Mouse (Mus musculus) liver, embryonic 12.5 days (tissue): ENCODE data around the gene Hdac10. TPM values are rescaled to one million over a fixed set of nuclear protein-coding genes. Genes with fewer than 3 reads are reported as not detected.

Experiments used
- ATAC-seq: fragments of 200-750 bp; cut with Nextera tagmentation; 2 replicates; pipeline ENCODE4 v1.8.0; 2017; ENCODE audit warnings: moderate number of reproducible peaks, mild to moderate bottlenecking, moderate library complexity
- H3K27ac ChIP-seq: fragments of 300-500 bp; sonication (generic); 2 replicates; pipeline ENCODE4 v1.5.1; 2016; ENCODE audit warnings: mild to moderate bottlenecking
- H3K27me3 ChIP-seq: fragments of 300-500 bp; sonication (generic); replicated peaks from 2 replicates; pipeline ENCODE4 v1.6.1; 2016; ENCODE audit warnings: mild to moderate bottlenecking, moderate library complexity
- H3K36me3 ChIP-seq: fragments of 300-500 bp; sonication (generic); 2 replicates; pipeline ENCODE4 v1.6.1; 2016; ENCODE audit warnings: mild to moderate bottlenecking, moderate library complexity
- H3K4me1 ChIP-seq: fragments of 300-500 bp; sonication (generic); 2 replicates; pipeline ENCODE4 v1.6.1; 2016
- H3K4me2 ChIP-seq: fragments of 300-500 bp; sonication (generic); 2 replicates; pipeline ENCODE4 v1.6.1; 2016; ENCODE audit warnings: mild to moderate bottlenecking, moderate library complexity
- H3K4me3 ChIP-seq: fragments of 300-500 bp; sonication (generic); 2 replicates; pipeline ENCODE4 v1.5.1; 2016; ENCODE audit warnings: mild to moderate bottlenecking, moderate library complexity
- H3K9ac ChIP-seq: fragments of 300-500 bp; sonication (generic); 2 replicates; pipeline ENCODE4 v1.6.1; 2016; ENCODE audit warnings: mild to moderate bottlenecking, moderate library complexity
- H3K9me3 ChIP-seq: fragments of 300-500 bp; sonication (generic); replicated peaks from 2 replicates; pipeline ENCODE4 v1.6.1; 2016; ENCODE audit warnings: mild to moderate bottlenecking, moderate library complexity
- WGBS: fragments of 180-500 bp; shearing (Covaris S2); methylation state at CpG from one replicate; pipeline ENCODE4 v1.1.7; 2016; ENCODE audit not compliant: insufficient replicate concordance; 5-methylcytosine and 5-hydroxymethylcytosine counted together
- polyA plus RNA-seq: library from polyadenylated mRNA; unstranded; fragments of >200 nt; fragmentation: Nextera tagmentation; extraction: Ambion mirVana; gene quantifications from 2 replicates; pipeline ENCODE4 v1.2.1, GENCODE M21; 2016

Hdac10 gene
- polyA plus RNA-seq, 1 experiment from 2014 or later = 12.8 TPM

DNA sequence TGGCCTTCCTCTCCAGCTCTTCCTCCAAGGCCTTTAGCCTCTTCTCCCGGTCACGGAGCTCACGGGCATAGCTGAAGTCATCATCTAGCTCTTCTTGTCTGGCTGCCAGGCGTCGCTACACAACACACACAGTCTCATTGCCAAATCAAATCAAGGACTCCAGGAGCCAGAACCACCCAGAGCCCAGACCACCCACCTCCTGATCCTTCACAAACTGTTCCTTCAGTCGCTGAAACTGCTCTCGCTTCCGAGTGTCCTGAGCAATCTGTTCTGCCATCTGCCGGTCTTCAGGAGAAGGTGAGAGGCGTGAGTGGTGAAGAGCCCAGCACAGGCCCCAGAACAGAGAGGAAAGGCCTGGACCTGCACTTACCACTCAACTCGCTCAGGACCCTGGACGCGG lies 22.4 kb downstream of the Hdac10 start:
- Histone ChIP-seq H3K36me3 (peaks cover 100% of the 10 kb centered on the region), H3K4me2 (no peak overlapping the region), H3K27me3 (no peaks in the 10 kb centered on the region), H3K27ac (no peak overlapping the region), H3K9ac (no peak overlapping the region), H3K9me3 (no peaks in the 10 kb centered on the region), H3K4me3 (no peak overlapping the region), H3K4me1 (no peaks in the 10 kb centered on the region)
- 88% methylated on average over 13 of the region's 13 CpGs for WGBS
- ATAC-seq = no peak

DNA sequence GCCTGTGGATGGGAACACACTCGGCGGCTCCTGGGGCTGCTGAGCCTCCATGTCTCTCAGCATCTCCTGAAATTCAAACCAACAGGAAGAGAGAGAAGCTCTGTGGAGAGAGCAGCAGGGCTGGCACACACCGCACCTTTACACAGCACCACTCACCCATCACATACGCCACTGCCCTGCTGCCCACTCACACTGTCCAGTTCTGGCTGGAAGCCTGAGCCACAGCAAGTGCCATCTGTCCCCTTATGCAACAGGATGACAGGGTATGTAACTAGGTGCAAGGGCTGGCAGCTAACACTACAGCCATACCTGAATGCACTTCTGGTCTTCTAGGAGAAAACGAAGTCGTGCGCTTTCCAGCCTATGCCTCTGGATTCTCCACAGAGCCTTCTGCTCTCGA lies 24.1 kb downstream of the Hdac10 start:
- Histone ChIP-seq H3K27me3 (no peaks in the 10 kb centered on the region), H3K36me3 (peaks cover 100% of the 10 kb centered on the region), H3K9me3 (no peaks in the 10 kb centered on the region), H3K9ac (no peak overlapping the region), H3K4me1 (no peaks in the 10 kb centered on the region), H3K27ac (no peak overlapping the region), H3K4me3 (no peak overlapping the region), H3K4me2 (no peak overlapping the region)
- no peak for ATAC-seq
- WGBS = 92% methylated on average over 8 of the region's 8 CpGs

DNA sequence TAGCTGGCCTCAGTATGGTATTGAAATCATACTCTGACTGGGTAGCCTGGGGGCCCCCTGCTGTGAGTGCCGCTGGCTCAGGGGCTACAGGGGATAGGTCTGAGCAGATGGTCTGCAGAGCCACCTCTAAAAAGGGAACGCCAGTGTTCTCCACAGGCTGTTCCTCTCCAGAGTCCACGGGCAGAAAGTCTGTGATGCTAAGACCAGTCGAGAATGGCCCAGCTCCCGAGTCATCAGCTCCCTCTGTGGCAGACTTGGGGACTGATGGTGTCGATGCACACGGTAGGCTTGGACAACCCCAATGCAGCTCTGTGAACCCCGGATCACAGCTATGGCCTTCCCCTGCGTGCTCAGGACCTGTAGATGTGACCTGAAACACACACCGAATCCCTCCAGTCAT lies 24.6 kb downstream of the Hdac10 start:
- H3K27me3 ChIP-seq = no peaks in the 10 kb centered on the region
- no peak overlapping the region for H3K9ac ChIP-seq
- 84% methylated on average over 10 of the region's 10 CpGs for WGBS
- no peak overlapping the region for H3K4me3 ChIP-seq
- no peaks in the 10 kb centered on the region for H3K4me1 ChIP-seq
- peaks cover 100% of the 10 kb centered on the region for H3K36me3 ChIP-seq
- H3K27ac ChIP-seq = no peak overlapping the region
- H3K9me3 ChIP-seq = no peaks in the 10 kb centered on the region
- no peak for ATAC-seq
- no peak overlapping the region for H3K4me2 ChIP-seq

DNA sequence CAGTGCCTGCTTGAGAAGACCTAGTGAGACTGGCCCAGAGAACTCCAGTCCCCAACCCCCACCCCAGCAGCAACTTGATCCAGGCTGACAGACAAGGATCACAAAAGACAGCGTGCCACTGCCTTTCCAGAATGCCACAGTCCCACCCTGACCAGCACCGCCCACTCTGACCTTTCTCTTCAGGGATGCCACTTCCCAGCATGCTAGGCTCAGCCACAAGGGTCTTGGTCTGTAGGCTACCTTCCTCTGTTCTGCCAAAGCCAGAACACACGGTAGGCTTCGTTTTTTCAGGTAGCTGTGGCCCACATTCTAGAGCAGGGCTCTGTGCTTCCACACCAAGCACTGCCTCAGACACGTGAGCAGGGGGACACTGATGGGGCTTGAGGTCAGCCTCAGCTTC lies 25.9 kb downstream of the Hdac10 start:
- 72% methylated on average over 5 of the region's 5 CpGs for WGBS
- Histone ChIP-seq H3K4me3 (no peak overlapping the region), H3K4me1 (no peaks in the 10 kb centered on the region), H3K9ac (no peak overlapping the region), H3K4me2 (no peak overlapping the region), H3K27ac (no peak overlapping the region), H3K36me3 (peaks cover 100% of the 10 kb centered on the region), H3K27me3 (no peaks in the 10 kb centered on the region), H3K9me3 (no peaks in the 10 kb centered on the region)
- ATAC-seq = no peak

DNA sequence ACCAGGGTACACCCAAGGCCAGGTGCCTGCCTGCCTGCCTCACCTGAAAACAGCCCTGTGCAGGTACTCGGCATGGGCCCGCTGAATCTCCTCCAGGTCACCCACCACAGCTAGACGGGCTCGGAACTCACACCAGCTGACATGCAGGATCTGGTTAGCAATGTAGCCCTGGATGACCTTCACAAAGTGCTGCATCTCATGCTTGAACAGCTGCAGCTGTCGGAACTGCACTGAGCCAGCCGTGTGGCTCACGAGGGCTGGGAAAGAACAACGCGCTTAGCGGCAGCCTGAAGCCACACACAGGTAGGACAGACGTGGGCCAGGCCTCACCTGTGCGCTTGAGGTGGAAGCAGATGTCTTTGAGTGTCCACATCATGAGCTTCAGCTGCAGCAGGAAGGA lies 27.7 kb downstream of the Hdac10 start:
- 90% methylated on average over 12 of the region's 12 CpGs for WGBS
- no peak for ATAC-seq
- no peaks in the 10 kb centered on the region for H3K9me3 ChIP-seq

DNA sequence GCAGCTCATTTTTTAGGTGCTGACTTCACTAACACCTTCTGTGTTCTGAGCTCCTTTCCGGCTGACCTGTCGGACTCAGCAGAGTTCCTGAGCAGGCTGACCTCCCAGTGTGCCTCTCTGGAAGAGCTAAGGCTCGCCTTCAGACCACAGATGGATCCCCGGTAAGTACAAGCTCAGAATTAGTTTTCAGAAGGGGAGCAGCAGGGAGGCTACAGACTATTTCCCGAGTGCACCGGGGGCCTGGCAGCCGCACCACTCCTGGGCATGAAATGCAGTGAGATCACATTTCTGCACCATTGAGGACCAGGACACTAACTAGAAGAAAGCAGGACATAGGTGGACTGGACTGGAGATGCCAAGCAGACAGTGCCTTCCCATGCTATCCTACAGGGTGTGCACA lies 29.9 kb downstream of the Hdac10 start:
- Histone ChIP-seq H3K9ac (no peak overlapping the region), H3K9me3 (no peaks in the 10 kb centered on the region), H3K36me3 (peaks cover 100% of the 10 kb centered on the region), H3K4me1 (no peaks in the 10 kb centered on the region), H3K4me2 (no peak overlapping the region), H3K27me3 (no peaks in the 10 kb centered on the region), H3K4me3 (no peak overlapping the region), H3K27ac (no peak overlapping the region)
- no peak for ATAC-seq
- WGBS = 86% methylated on average over 7 of the region's 7 CpGs

More for the DNA sequence above, 27.7 kb downstream of the Hdac10 start:
- no peak overlapping the region for H3K27ac ChIP-seq
- H3K4me2 ChIP-seq = no peak overlapping the region
- H3K9ac ChIP-seq = no peak overlapping the region
- no peaks in the 10 kb centered on the region for H3K27me3 ChIP-seq
- H3K4me1 ChIP-seq = no peaks in the 10 kb centered on the region
- H3K36me3 ChIP-seq = peaks cover 100% of the 10 kb centered on the region
- no peak overlapping the region for H3K4me3 ChIP-seq

DNA sequence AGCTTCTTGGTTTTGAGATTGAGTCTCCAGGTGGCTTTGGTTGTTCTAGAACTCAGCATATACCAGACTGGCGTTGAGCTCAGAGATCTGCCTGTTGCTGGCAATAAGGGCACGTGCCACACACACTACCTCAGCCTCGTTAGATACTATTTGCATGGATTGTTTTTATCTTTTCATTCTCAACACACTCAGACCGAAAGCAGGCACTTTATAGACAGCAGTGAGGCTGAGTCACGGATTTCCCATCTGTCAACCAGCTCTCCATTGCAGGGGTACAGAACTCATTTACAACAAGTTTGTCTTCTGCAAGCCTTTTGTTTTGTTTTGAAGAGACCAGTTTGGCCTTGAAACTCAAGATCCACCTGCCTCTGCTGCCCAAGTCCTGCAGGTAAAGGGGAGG lies 31.1 kb downstream of the Hdac10 start:
- H3K4me3 ChIP-seq = no peak overlapping the region
- no peak overlapping the region for H3K4me2 ChIP-seq
- H3K27ac ChIP-seq = no peak overlapping the region
- H3K9me3 ChIP-seq = no peaks in the 10 kb centered on the region
- ATAC-seq = no peak
- WGBS = 80% methylated on average over 5 of the region's 5 CpGs
- H3K4me1 ChIP-seq = no peaks in the 10 kb centered on the region
- peaks cover 100% of the 10 kb centered on the region for H3K36me3 ChIP-seq
- H3K27me3 ChIP-seq = no peaks in the 10 kb centered on the region
- H3K9ac ChIP-seq = no peak overlapping the region

DNA sequence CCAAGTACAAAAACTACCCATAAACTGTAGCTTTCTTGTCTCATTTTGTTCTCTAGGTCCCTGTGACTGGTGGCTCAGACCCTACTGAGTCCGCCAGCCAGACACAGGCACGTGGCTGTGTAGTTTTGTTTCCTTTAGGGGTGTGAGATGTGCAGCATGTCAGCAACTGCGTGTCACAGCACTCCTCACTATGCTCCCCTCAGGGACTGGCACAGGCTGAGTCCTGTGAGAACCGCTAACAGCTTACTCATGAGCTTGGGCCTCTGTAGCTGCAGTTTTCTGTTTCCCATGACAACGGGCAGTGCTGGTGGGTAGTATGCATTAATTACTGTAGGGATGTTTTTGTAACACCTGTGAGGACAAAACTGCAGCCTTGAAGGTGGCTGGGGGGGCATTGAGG lies 36.3 kb downstream of the Hdac10 start:
- WGBS = 78% methylated on average over 5 of the region's 5 CpGs
- Histone ChIP-seq H3K27ac (no peak overlapping the region), H3K4me2 (no peak overlapping the region), H3K27me3 (no peaks in the 10 kb centered on the region), H3K9me3 (no peaks in the 10 kb centered on the region), H3K9ac (no peak overlapping the region), H3K4me3 (no peak overlapping the region), H3K36me3 (peaks cover 53% of the 10 kb centered on the region), H3K4me1 (peaks cover 25% of the 10 kb centered on the region)
- no peak for ATAC-seq

DNA sequence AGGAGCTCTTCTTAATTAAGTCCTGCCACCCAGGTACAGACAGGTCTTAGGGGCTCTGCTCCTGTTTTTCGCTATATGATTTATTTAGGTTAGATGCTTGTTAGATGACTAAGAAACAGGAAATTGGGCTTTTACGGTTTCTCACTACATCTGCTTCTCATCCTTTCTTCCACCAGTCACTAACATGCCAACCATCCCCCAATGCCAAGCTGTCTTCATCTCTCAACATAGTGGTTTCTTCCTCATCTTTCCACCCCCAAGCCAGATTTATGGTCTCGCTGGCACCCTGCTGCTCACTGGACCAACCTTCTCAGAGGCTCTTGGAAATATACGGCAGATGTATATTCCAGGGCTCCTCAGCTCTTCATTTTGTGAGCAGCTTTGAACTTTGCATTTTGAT lies 37.8 kb downstream of the Hdac10 start:
- H3K9me3 ChIP-seq = no peaks in the 10 kb centered on the region
- peaks cover 53% of the 10 kb centered on the region for H3K36me3 ChIP-seq
- peaks cover 25% of the 10 kb centered on the region for H3K4me1 ChIP-seq
- no peak overlapping the region for H3K9ac ChIP-seq
- 83% methylated on average over 4 of the region's 4 CpGs for WGBS
- H3K27ac ChIP-seq = no peak overlapping the region
- peak overlapping the region; percentile 99; the same call in 1 of the 2 replicates for H3K4me2 ChIP-seq
- H3K27me3 ChIP-seq = no peaks in the 10 kb centered on the region
- no peak for ATAC-seq
- H3K4me3 ChIP-seq = peak overlapping the region; percentile 99; the same call in 1 of the 2 replicates

DNA sequence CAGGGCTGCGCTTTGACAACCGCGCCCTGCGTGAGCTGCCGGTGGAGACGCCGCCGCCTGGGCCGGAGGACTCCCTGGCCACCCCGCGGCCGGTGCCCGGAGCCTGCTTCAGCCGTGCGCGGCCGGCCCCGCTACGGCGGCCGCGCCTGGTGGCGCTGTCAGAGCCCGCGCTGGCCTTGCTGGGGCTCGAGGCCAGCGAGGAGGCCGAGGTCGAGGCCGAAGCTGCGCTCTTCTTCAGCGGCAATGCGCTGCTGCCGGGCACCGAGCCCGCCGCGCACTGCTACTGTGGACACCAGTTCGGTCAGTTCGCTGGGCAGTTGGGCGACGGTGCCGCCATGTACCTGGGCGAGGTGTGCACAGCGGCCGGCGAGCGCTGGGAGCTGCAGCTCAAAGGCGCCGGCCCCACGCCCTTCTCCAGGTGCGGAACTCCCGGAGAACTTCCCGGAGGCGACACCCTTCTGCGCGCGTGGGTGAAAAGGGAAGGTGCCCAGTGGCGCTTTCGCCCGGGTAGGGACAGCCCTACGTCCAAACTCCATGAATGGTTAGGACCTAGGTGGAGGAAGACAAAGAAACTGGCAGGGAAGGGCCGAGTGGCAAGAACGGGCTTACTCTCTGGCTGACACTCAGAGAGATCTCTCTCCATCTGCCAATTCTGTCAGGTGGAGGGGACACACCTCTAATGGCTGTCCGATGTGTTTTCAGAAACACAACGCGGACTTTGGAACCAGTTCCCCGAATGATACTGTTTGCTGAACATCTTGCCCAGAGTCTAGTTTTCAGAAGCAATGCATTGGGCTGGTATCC lies 39.0 kb downstream of the Hdac10 start:
- Histone ChIP-seq H3K4me2 (peak overlapping the region; percentile 99), H3K9ac (peak overlapping the region; percentile 98), H3K27me3 (no peaks in the 10 kb centered on the region), H3K4me3 (peak overlapping the region; percentile 99), H3K27ac (peak overlapping the region; percentile 83), H3K4me1 (peaks cover 25% of the 10 kb centered on the region), H3K9me3 (no peaks in the 10 kb centered on the region), H3K36me3 (peaks cover 53% of the 10 kb centered on the region)
- peak; percentile 71 for ATAC-seq
- 2% methylated on average over 67 of the region's 68 CpGs for WGBS

DNA sequence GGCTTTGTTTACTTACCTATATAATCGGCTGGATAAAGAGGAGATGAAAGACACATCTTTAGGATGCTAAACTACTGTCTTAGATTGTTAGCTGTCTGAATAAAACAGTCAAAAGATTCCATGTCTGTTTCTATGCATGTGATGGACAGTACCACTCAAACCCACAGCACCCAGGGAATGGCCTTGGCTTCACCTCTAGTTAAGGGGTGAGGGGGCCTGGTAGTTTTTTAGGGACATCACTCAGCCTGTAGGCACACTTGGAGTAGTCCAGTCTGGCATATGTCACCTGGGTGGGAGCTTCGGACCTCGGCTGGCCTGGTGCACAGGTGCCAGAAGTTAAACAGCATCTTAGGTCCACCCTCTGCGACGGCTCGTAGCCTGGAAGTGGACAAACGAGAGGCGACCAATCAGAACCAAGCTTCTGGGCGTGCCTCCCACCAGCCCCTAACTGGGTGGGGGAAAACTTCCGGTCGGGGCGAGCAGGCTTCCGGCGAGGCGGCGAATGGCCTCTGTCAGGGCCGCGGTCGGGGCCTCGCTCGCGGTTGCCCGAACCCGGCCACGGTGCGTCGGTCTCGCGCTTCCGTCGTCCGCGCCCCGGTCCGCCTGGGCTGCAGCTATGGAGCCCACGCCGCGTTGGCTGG lies 39.8 kb downstream of the Hdac10 start, which contains the start of gene Selenoo:
Gene Selenoo, plus strand, starts transcription at position 478 of the 641 bp plus-strand sequence.
- Histone ChIP-seq H3K9me3 (no peaks in the 10 kb centered on the region), H3K4me2 (peak within 1 kb of the TSS; percentile 99), H3K4me3 (peak within 1 kb of the TSS; percentile 99), H3K4me1 (peaks cover 25% of the 10 kb centered on the region), H3K9ac (peak within 1 kb of the TSS; percentile 98), H3K27ac (peak within 1 kb of the TSS; percentile 83), H3K36me3 (peaks cover 53% of the 10 kb centered on the region), H3K27me3 (no peaks in the 10 kb centered on the region)
- WGBS = 2% methylated on average over 38 of the region's 38 CpGs
- peak; percentile 94 for ATAC-seq

DNA sequence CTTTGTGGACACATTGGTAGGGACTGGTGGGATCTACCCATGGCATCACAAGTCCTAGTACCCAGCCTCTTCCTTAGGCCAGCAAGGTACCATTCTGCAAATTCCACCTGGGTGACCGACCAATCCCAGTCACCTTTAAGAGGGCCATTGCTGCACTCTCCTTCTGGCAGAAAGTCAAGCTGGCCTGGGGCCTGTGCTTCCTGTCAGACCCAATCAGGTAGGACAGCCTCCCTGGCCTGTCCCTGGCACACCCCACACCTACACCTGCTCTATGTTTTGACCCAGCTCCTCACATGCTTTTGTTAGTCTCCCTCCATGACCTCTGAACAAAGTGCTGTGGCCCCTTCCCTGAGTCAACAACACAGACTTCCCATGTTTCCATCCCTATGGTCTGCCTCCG lies 43.7 kb downstream of the Hdac10 start:
- no peaks in the 10 kb centered on the region for H3K27me3 ChIP-seq
- H3K4me3 ChIP-seq = no peak overlapping the region
- no peak for ATAC-seq
- H3K36me3 ChIP-seq = peaks cover 60% of the 10 kb centered on the region
- no peak overlapping the region for H3K27ac ChIP-seq
- no peak overlapping the region for H3K9ac ChIP-seq
- 81% methylated on average over 2 of the region's 2 CpGs for WGBS
- H3K4me1 ChIP-seq = peaks cover 16% of the 10 kb centered on the region
- H3K9me3 ChIP-seq = no peaks in the 10 kb centered on the region
- H3K4me2 ChIP-seq = no peak overlapping the region
